Mouse (Mus musculus) heart, embryonic 15.5 days (tissue): ENCODE results near the gene Phf21a. TPM values are rescaled to one million over a fixed set of nuclear protein-coding genes. Genes with fewer than 3 reads are reported as not detected.
A peak's percentile ranks its signal among the peaks of the same experiment; 100 is the strongest.

Source experiments
- ATAC-seq: fragments of 200-750 bp; cut with Nextera tagmentation; replicated peaks from 2 replicates; pipeline ENCODE4 v1.8.0; 2017; ENCODE audit warnings: low read depth, moderate TSS enrichment; ENCODE audit not compliant: insufficient number of reproducible peaks, insufficient read depth, low FRiP score
- H3K27ac ChIP-seq: fragments of 300-500 bp; sonication (generic); 2 replicates; pipeline ENCODE4 v1.5.1; 2015; ENCODE audit warnings: mild to moderate bottlenecking, inconsistent platforms
- H3K27me3 ChIP-seq: fragments of 300-500 bp; sonication (generic); 2 replicates; pipeline ENCODE4 v1.6.1; 2015; ENCODE audit warnings: inconsistent platforms
- H3K36me3 ChIP-seq: fragments of 300-500 bp; sonication (generic); 2 replicates; pipeline ENCODE4 v1.6.1; 2015; ENCODE audit warnings: mild to moderate bottlenecking, inconsistent platforms
- H3K4me1 ChIP-seq: fragments of 300-500 bp; sonication (generic); replicated peaks from 2 replicates; pipeline ENCODE4 v1.6.1; 2015; ENCODE audit warnings: inconsistent platforms
- H3K4me2 ChIP-seq: fragments of 300-500 bp; sonication (generic); 2 replicates; pipeline ENCODE4 v1.6.1; 2015; ENCODE audit warnings: inconsistent platforms, mild to moderate bottlenecking, moderate library complexity
- H3K4me3 ChIP-seq: fragments of 300-500 bp; sonication (generic); 2 replicates; pipeline ENCODE4 v1.5.1; 2015; ENCODE audit warnings: mild to moderate bottlenecking, inconsistent platforms
- H3K9ac ChIP-seq: fragments of 300-500 bp; sonication (generic); 2 replicates; pipeline ENCODE4 v1.6.1; 2015; ENCODE audit warnings: mild to moderate bottlenecking, inconsistent platforms
- H3K9me3 ChIP-seq: fragments of 300-500 bp; sonication (generic); replicated peaks from 2 replicates; pipeline ENCODE4 v1.6.1; 2016; ENCODE audit warnings: inconsistent platforms
- WGBS: fragments of 180-500 bp; shearing (Covaris S2); methylation state at CpG from one replicate; pipeline ENCODE4 v1.1.7; 2015; ENCODE audit warnings: mixed read lengths; 5-methylcytosine and 5-hydroxymethylcytosine counted together
- polyA plus RNA-seq: library from polyadenylated mRNA; unstranded; fragments of >200 nt; fragmentation: Nextera tagmentation; extraction: Ambion mirVana; gene quantifications from 2 replicates; pipeline ENCODE4 v1.2.1, GENCODE M21; 2015

Phf21a gene
- polyA plus RNA-seq, 1 experiment from 2014 or later = 15.0 TPM

DNA sequence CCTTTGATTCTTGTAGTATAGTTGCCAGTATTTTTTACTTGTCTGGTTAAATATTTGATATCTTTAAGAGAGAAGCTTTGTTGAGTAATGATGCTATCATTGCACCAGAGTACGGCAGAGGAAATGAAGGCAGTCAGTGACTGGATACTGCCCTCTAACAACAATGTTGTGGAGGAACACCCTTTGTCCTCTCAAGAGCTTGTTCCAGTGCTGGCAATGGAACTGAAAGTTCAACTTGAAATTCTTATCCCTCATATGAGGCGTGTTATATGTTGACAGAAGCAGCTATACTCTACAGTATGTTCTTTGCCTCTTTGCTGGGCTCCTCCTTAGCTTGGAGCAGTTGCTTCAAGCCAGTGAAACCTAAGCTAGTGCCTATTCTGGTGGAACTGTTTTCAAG lies 147.4 kb downstream of the Phf21a start:
- Histone ChIP-seq H3K4me3 (no peak overlapping the region), H3K27me3 (no peaks in the 10 kb centered on the region), H3K36me3 (peaks cover 16% of the 10 kb centered on the region; the same call in 1 of the 2 replicates), H3K4me1 (no peaks in the 10 kb centered on the region), H3K9ac (no peak overlapping the region), H3K9me3 (no peaks in the 10 kb centered on the region), H3K27ac (no peak overlapping the region), H3K4me2 (no peak overlapping the region)
- WGBS = 57% methylated on average over 2 of the region's 2 CpGs
- ATAC-seq = no peak

DNA sequence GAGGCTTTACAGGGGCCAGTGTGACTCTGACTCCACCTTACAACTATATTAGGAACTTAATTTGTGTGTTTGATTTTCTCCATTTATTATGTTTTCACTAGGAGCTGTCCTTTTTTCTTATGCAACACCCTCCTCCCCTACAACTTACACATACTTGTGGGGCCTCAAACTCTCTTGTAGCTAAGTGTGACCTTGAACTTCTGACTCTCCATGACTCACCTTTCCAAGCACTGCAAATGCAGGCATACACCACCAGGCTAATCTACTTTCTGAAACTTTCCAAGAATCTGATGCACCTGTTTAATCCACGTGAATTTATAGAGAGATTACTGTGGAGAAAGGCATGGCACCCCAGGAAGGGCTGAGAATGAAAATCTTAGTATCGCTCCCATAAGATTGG lies 147.9 kb downstream of the Phf21a start:
- H3K9me3 ChIP-seq = no peaks in the 10 kb centered on the region
- no peak overlapping the region for H3K27ac ChIP-seq
- no peak overlapping the region for H3K9ac ChIP-seq
- no peak overlapping the region for H3K4me2 ChIP-seq
- H3K4me3 ChIP-seq = no peak overlapping the region
- H3K4me1 ChIP-seq = no peaks in the 10 kb centered on the region
- H3K27me3 ChIP-seq = no peaks in the 10 kb centered on the region
- WGBS = 82% methylated on average over 2 of the region's 2 CpGs
- no peak for ATAC-seq
- H3K36me3 ChIP-seq = peaks cover 14% of the 10 kb centered on the region; the same call in 1 of the 2 replicates

DNA sequence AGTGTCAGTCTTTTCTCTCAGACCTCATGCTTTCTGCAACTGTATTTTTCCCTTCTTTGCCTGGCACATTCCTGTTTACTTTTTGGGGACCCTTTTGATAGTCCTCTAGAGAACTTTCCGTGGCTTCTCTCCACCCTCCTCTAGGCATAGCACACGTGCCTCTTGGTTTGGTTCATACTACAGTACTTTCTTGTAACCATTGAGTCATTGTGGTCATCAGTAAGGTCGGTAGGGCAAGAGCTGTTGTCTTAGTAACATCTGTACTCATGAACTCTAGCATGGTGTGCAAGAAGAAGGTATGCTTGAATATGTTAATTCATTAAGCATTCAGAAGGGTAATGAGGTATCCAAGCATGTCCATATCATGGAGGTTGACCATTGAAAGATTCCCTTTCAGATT lies 148.4 kb downstream of the Phf21a start:
- WGBS = 81% methylated on average over 3 of the region's 3 CpGs
- H3K36me3 ChIP-seq = peaks cover 9% of the 10 kb centered on the region; the same call in 1 of the 2 replicates
- no peak for ATAC-seq
- no peaks in the 10 kb centered on the region for H3K27me3 ChIP-seq
- H3K4me1 ChIP-seq = no peaks in the 10 kb centered on the region
- no peak overlapping the region for H3K4me2 ChIP-seq
- no peaks in the 10 kb centered on the region for H3K9me3 ChIP-seq
- H3K9ac ChIP-seq = no peak overlapping the region
- H3K4me3 ChIP-seq = no peak overlapping the region
- no peak overlapping the region for H3K27ac ChIP-seq

DNA sequence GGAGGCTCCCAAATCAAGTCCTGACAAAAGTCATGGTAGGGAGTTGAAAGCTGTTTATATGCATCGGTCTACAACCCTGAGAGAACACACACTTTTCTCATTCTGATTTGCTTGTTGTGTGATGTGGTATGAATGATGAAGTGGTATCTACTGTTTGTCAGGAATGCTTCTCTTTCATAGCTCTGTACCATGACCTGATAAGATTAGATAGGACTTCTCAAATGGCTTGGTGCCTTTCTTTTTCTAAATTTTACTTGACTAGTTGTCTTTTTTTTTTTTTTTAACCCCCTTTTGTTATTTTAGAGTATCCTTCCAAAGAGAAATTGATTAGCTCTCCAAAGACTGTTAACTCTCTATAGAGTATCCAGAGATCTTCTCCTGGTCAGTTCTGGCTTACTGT lies 153.2 kb downstream of the Phf21a start:
- Histone ChIP-seq H3K27ac (no peak overlapping the region), H3K36me3 (peaks cover 12% of the 10 kb centered on the region), H3K4me2 (no peak overlapping the region), H3K4me1 (no peaks in the 10 kb centered on the region), H3K9me3 (no peaks in the 10 kb centered on the region), H3K4me3 (no peak overlapping the region), H3K9ac (no peak overlapping the region), H3K27me3 (no peaks in the 10 kb centered on the region)
- ATAC-seq = no peak
- 80% methylated on average over 1 of the region's 1 CpGs for WGBS

DNA sequence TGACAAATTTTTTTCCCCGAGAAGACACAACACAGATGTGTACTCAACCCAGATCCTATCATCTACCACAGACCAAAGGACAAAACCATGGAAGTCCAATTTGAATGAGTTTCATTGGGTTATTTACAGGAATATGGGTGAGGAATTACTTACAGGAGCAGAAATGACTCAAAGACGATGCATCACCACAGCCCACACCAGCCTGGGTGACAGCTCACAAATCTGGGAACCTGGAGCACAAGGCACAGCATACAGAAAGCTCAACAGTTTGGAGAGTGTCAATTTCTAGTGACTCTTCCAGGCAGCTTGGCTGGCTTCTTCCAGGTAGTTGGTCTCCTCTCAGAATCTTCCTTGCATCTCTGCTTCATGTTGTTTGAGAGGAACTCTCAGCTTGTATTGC lies 154.8 kb downstream of the Phf21a start:
- Histone ChIP-seq H3K4me2 (no peak overlapping the region), H3K9me3 (no peaks in the 10 kb centered on the region), H3K4me3 (no peak overlapping the region), H3K4me1 (no peaks in the 10 kb centered on the region), H3K36me3 (peaks cover 12% of the 10 kb centered on the region), H3K27me3 (no peaks in the 10 kb centered on the region), H3K9ac (no peak overlapping the region), H3K27ac (no peak overlapping the region)
- no peak for ATAC-seq
- WGBS = 95% methylated on average over 2 of the region's 2 CpGs

DNA sequence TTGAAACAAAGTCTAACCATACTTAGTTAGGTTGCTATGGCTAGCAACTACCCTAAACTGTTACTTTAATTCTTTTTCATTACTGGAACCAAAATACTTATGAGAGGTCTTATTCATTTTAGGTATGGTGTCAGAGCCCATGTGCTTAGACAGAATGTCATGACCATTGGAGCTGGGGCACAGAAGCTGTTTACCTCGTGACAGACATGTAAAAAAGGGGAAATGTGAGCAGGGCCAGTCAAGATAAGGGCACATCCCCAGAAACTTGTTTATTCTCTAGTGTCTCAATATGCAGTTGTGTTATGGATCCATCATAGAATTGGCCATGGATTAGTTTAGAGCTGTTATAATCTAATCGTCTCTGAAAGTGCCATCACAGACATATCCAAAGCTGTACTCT lies 157.6 kb downstream of the Phf21a start:
- 87% methylated on average over 2 of the region's 2 CpGs for WGBS
- no peaks in the 10 kb centered on the region for H3K27me3 ChIP-seq
- no peak overlapping the region for H3K27ac ChIP-seq
- H3K4me3 ChIP-seq = no peak overlapping the region
- H3K9me3 ChIP-seq = no peaks in the 10 kb centered on the region
- no peak overlapping the region for H3K4me2 ChIP-seq
- peaks cover 12% of the 10 kb centered on the region for H3K36me3 ChIP-seq
- H3K4me1 ChIP-seq = no peaks in the 10 kb centered on the region
- no peak for ATAC-seq
- H3K9ac ChIP-seq = no peak overlapping the region

DNA sequence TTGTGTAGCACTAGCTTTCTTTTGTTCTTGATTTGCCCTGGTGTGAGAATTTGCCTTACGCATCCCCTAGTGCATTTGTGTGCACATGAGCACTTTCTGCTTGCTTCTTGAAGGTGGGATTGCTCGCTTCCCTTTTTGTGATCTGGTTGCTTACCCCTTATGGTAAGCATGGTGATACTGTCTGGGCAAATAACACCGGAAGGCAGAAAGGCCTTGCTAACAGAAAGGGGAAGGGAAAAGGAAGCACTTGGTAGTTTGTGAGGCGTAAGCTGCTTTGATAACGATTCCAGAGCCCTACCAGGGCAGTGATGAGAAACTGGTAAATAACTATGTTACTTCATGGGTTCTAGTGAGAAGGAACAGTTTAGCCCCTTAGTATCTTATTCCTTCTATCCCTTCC lies 160.9 kb downstream of the Phf21a start:
- Histone ChIP-seq H3K27ac (no peak overlapping the region), H3K36me3 (0 out of 2 replicates have a peak, but pooled peaks cover 2% of the 10 kb centered on the region), H3K4me3 (no peak overlapping the region), H3K9me3 (no peaks in the 10 kb centered on the region), H3K4me2 (no peak overlapping the region), H3K4me1 (peaks cover 12% of the 10 kb centered on the region; the same call in 1 of the 2 replicates), H3K27me3 (no peaks in the 10 kb centered on the region), H3K9ac (no peak overlapping the region)
- 75% methylated on average over 5 of the region's 5 CpGs for WGBS
- no peak for ATAC-seq

DNA sequence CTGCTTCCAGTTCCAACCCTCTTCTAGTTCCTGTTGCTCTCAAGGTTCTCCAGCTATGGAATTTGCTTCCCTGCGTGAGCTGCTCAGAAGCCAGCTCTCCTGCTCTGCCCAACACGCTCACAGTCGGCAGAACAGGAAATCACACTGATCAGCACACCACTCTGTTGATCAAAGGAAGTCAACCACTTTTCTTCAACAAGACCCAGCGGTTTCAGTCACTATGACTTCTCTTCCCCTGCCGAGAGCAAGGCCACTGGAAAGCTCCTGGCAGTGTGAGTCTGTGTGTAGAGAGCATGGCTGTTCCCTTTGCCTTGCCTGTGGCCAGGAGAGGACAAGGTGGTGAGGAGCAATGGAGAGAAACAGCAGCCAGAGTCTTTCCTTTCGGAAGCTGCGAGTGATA lies 163.2 kb downstream of the Phf21a start:
- Histone ChIP-seq H3K4me1 (peaks cover 18% of the 10 kb centered on the region), H3K9me3 (no peaks in the 10 kb centered on the region), H3K4me3 (no peak overlapping the region), H3K4me2 (no peak overlapping the region), H3K9ac (no peak overlapping the region), H3K36me3 (no peaks in the 10 kb centered on the region), H3K27me3 (no peaks in the 10 kb centered on the region), H3K27ac (0 out of 2 replicates have a peak overlapping the region, but pooled peaks have one; percentile 46)
- no peak for ATAC-seq
- WGBS = 61% methylated on average over 7 of the region's 7 CpGs

DNA sequence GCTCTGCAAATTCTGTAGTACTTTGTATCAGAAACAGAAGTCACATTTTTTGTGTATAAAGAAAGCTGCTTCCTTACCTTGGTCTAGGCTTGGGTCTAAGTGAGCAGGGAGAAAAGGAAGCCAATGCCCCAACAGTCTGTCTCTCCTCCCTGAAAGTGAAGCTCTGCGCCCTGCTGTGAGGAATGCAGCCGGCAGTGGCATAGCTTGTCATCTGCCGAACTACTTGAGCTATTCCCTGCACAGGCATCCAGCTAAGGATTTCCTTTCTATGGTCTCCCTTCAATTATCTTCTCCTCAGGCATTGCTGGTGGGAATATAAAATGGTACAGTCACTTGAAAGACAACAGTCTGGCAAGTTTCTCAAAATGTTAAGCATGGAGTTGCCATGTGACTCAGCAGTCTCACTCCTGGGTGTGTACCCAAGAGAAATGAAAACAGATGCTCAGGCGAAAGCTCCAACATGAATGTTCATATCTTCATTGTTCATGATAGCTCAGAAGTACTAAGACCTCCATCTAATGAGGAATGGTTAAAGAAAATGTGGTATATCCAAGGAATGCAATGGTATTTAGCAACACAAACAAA lies 164.5 kb downstream of the Phf21a start:
- Histone ChIP-seq H3K27me3 (no peaks in the 10 kb centered on the region), H3K4me1 (peaks cover 18% of the 10 kb centered on the region), H3K9me3 (no peaks in the 10 kb centered on the region), H3K4me3 (no peak overlapping the region), H3K9ac (no peak overlapping the region), H3K36me3 (no peaks in the 10 kb centered on the region), H3K4me2 (no peak overlapping the region), H3K27ac (no peak overlapping the region)
- WGBS = 55% methylated on average over 4 of the region's 4 CpGs
- no peak for ATAC-seq

DNA sequence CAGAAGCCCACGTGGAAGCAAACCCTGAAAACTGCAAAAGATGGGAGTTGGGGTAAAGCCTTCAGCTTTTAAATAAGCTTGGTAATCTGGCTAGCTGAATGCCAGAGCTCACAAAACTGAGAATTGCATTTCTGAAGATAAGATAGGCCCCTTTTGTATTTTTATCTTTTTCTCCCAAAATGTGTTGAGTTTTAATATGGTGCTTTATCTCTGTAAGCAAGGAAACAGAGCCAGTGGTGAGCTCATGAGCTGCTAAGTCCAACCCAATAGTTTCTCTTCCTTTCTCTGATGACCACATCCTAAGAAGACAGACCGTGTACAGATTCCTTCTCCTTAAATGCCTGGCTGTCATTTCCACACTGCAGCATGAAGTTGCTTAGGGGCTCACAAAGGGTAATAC lies 167.0 kb downstream of the Phf21a start:
- no peak overlapping the region for H3K27ac ChIP-seq

DNA sequence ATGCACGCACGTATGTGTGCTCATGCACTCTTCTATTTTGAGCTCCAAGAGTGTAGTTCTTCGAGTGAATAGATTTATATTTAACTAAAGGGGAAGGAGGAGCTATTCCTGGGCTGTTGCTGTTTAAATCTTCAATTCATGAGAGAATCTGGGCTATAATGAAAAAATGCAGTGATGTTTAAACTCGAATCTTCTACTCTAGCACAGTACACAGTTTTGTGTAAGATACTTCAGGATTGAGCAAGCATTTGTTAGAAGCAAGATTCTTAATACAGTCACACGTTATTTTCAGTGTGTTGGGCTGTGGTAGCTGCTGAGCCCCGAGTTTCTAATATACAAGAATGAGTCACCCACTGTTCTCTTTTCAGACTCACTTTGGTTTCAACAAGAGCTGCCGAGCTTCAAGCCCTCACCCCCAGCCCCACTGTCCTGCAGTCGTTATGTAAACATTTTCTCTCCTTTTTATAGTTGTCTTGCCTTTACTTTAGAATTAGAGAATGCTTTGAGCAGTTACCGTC lies 173.2 kb downstream of the Phf21a start:
- ATAC-seq = no peak
- 68% methylated on average over 9 of the region's 9 CpGs for whole genome bisulfite sequencing

More for the DNA sequence above, 167.0 kb downstream of the Phf21a start:
- H3K9ac ChIP-seq = no peak overlapping the region
- no peak for ATAC-seq
- H3K4me3 ChIP-seq = no peak overlapping the region
- no peaks in the 10 kb centered on the region for H3K27me3 ChIP-seq
- H3K9me3 ChIP-seq = no peaks in the 10 kb centered on the region
- H3K4me2 ChIP-seq = no peak overlapping the region
- no peaks in the 10 kb centered on the region for H3K36me3 ChIP-seq
- WGBS = 49% methylated on average over 2 of the region's 2 CpGs
- peaks cover 18% of the 10 kb centered on the region for H3K4me1 ChIP-seq

DNA sequence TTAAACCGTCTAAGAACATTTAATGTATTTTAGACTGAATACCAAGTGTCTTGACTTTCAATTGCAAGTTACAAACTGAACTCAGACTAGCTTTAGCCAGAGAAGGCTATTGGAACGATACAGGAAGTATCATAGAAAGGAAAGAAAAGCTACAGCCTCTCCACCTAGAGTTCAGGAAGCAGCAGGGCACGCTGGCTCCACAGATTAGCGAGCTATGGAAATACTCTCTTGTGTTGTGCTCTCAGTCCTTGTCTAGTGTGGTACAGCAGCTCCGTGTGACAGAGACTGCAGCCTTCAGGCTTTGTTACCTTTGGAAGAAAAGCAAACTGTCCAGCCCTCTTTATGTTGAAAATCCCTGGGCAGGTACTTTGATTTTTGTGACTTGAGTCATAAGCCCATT lies 176.3 kb downstream of the Phf21a start:
- no peak overlapping the region for H3K9ac ChIP-seq
- no peaks in the 10 kb centered on the region for H3K36me3 ChIP-seq
- H3K27me3 ChIP-seq = no peaks in the 10 kb centered on the region
- ATAC-seq = no peak
- WGBS = 77% methylated on average over 5 of the region's 5 CpGs
- H3K9me3 ChIP-seq = no peaks in the 10 kb centered on the region
- H3K27ac ChIP-seq = no peak overlapping the region
- peaks cover 17% of the 10 kb centered on the region for H3K4me1 ChIP-seq
- H3K4me3 ChIP-seq = no peak overlapping the region
- no peak overlapping the region for H3K4me2 ChIP-seq

More for the DNA sequence above, 173.2 kb downstream of the Phf21a start:
- H3K27me3 ChIP-seq = no peaks in the 10 kb centered on the region
- 0 out of 2 replicates have a peak, but pooled peaks cover 2% of the 10 kb centered on the region for H3K4me1 ChIP-seq
- H3K4me2 ChIP-seq = no peak overlapping the region
- H3K9ac ChIP-seq = no peak overlapping the region
- no peaks in the 10 kb centered on the region for H3K9me3 ChIP-seq
- no peaks in the 10 kb centered on the region for H3K36me3 ChIP-seq
- H3K4me3 ChIP-seq = no peak overlapping the region
- no peak overlapping the region for H3K27ac ChIP-seq
